Mouse (Mus musculus) inflammation-experienced regulatory T-cells (primary cell): ENCODE measurements around the gene Socs1. TPM values are rescaled to one million over a fixed set of nuclear protein-coding genes. Genes with fewer than 3 reads are reported as not detected.

ENCODE experiments used
- polyA plus RNA-seq, 2 experiments: library from polyadenylated mRNA; unstranded; fragments of 100-300 nt; shearing (Covaris generic); gene quantifications; one replicate each; pipeline ENCODE4 v1.2.1; 2017

Socs1 gene
- polyA plus RNA-seq = 100 to 1,000 TPM in 1 of 2 experiments, 10 to 100 TPM in 1; 86.6 to 138 TPM

GRCm38 (mm10) chr16:10785371-10786231 lies at the start of gene Socs1:
Socs1 (minus strand) TSS chr16:10785536.

DNA sequence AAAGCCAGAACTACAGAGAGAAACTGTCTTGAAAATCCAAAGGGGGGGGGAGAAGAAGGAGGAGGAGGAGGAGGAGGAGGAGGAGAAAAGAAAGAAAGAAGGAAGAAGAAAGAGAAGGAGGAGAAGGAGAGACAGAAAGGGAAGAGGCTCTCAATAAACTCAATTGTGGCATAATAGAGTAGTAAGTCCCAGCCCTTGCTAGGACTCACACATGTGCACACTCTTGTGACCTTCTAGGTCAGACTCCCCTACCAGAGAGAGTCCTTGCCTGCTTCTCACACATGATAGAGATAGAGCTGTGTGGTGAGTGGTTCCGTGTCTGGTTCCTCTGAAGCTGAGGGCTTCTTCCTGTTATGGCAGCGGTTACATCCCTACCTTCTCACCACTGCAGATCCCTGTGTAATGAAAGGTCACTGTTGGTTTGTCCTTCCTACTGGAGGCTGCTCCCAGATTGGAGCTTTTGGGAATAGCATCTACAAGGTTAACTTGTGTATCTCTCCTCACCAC lies 27.6 kb upstream of the Socs1 start, which contains the start of gene Gm11172:
Gene Gm11172 (plus strand): TSS at position 51 of the 507 bp plus-strand sequence.

GRCm38 (mm10) chr16:10805789-10806527 lies 20.6 kb upstream of the Socs1 start, which contains the start of gene Prm1:
Prm1 (minus strand) TSS chr16:10805839.

GRCm38 (mm10) chr16:10796034-10796433 lies 10.7 kb upstream of the Socs1 start, which contains the start of gene Prm2:
Prm2 (minus strand) TSS chr16:10796134.

GRCm38 (mm10) chr16:10790702-10791101 lies 5.4 kb upstream of the Socs1 start, which contains the start of gene Prm3:
Prm3 (minus strand) TSS chr16:10790914.

DNA sequence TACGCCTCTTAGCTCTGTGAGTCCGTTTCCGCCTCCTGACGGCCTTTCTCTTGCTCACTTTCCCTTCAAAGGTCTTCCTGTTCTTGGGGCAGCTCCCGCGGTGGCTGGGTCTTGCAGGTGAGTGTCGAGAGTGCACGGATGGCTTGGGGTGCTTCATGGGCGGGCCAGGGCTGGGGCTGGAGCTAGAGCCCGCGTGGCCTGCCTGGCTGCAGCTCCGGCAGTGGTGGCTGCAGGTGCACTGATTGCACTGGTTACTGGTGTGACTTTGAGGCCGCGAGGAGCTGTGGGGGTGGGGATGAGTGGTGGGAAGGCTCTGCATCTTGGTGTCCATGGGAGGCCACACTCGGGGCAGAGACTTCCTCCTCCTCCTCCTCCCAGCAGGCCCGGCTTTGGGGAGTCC lies 2.9 kb upstream of the Socs1 start, which contains the start of gene Tnp2:
Gene Tnp2 (minus strand): TSS at position 390 of the 400 bp plus-strand sequence.

Other genes starting within 250 kb of the Socs1 start
- 10 to 100 TPM; 34.4 to 37.8 TPM for gene Dexi, start 242.5 kb downstream of the Socs1 start, polyA plus RNA-seq
- 10 to 100 TPM; 25.1 to 29.0 TPM for gene Clec16a, start 240.2 kb downstream of the Socs1 start, polyA plus RNA-seq
- gene Tnp2, start 3.1 kb upstream of the Socs1 start, polyA plus RNA-seq = 1 to 10 TPM; 1.6 to 5.0 TPM
- gene Prm3, start 5.4 kb upstream of the Socs1 start, polyA plus RNA-seq = not detected
- gene Prm2, start 10.6 kb upstream of the Socs1 start, polyA plus RNA-seq = under 1 TPM in 1 of 2 experiments, not detected in 1; 0.43 TPM
- gene Prm1, start 20.3 kb upstream of the Socs1 start, polyA plus RNA-seq = 1 to 10 TPM; 1.1 to 2.1 TPM
- not detected for gene Gm11172, start 27.4 kb upstream of the Socs1 start, polyA plus RNA-seq
- 1 to 10 TPM; 2.9 to 5.3 TPM for gene Rmi2, start 49.5 kb upstream of the Socs1 start, polyA plus RNA-seq